Mouse (Mus musculus) limb, embryonic 11.5 days (tissue): ENCODE measurements around the gene Tm7sf2. TPM values are rescaled to one million over a fixed set of nuclear protein-coding genes. Genes with fewer than 3 reads are reported as not detected.

Source experiments
- ATAC-seq: fragments of 200-750 bp; cut with Nextera tagmentation; 2 replicates; pipeline ENCODE4 v1.8.0; 2017; ENCODE audit warnings: low read depth; ENCODE audit not compliant: insufficient number of reproducible peaks, low FRiP score, low TSS enrichment
- DNase-seq: peaks from one replicate; pipeline ENCODE4 v3.0.0-alpha.2; 2015; ENCODE audit warnings: low spot score
- H3K27ac ChIP-seq: fragments of 300-500 bp; sonication (generic); replicated peaks from 2 replicates; pipeline ENCODE4 v1.5.1; 2014; ENCODE audit warnings: low read depth, mild to moderate bottlenecking, low read length
- H3K27me3 ChIP-seq: fragments of 300-500 bp; sonication (generic); 2 replicates; pipeline ENCODE4 v1.6.1; 2014; ENCODE audit warnings: mild to moderate bottlenecking, low read length, mixed read lengths; ENCODE audit not compliant: control insufficient read depth, insufficient read depth
- H3K36me3 ChIP-seq: fragments of 300-500 bp; sonication (generic); 2 replicates; pipeline ENCODE4 v1.6.1; 2014; ENCODE audit warnings: mild to moderate bottlenecking, low read length, moderate library complexity, mixed read lengths; ENCODE audit not compliant: control insufficient read depth, insufficient read depth
- H3K4me1 ChIP-seq: fragments of 300-500 bp; sonication (generic); 2 replicates; pipeline ENCODE4 v1.6.1; 2014; ENCODE audit warnings: low read length, mixed read lengths; ENCODE audit not compliant: control insufficient read depth, insufficient read depth
- H3K4me2 ChIP-seq: fragments of 300-500 bp; sonication (generic); 2 replicates; pipeline ENCODE4 v1.6.1; 2014; ENCODE audit warnings: low read depth, mild to moderate bottlenecking, moderate library complexity; ENCODE audit not compliant: severe bottlenecking
- H3K4me3 ChIP-seq: fragments of 300-500 bp; sonication (generic); 2 replicates; pipeline ENCODE4 v1.5.1; 2014; ENCODE audit warnings: low read depth, low read length
- H3K9ac ChIP-seq: fragments of 300-500 bp; sonication (generic); 2 replicates; pipeline ENCODE4 v1.6.1; 2014; ENCODE audit warnings: mild to moderate bottlenecking, low read length
- H3K9me3 ChIP-seq: fragments of 300-500 bp; sonication (generic); 2 replicates; pipeline ENCODE4 v1.6.1; 2016; ENCODE audit warnings: low read length; ENCODE audit not compliant: control insufficient read depth
- WGBS: fragments of 180-500 bp; shearing (Covaris S2); extraction: QIAGEN DNeasy Blood & Tissue Kit; methylation state at CpG from one replicate; pipeline ENCODE4 v1.1.7; 2014; 5-methylcytosine and 5-hydroxymethylcytosine counted together
- polyA plus RNA-seq: library from polyadenylated mRNA; unstranded; fragments of >200 nt; fragmentation: Nextera tagmentation; extraction: Ambion mirVana; gene quantifications from 2 replicates; pipeline ENCODE4 v1.2.1, GENCODE M21; 2014

Gene Tm7sf2
- polyA plus RNA-seq, 1 experiment from 2014 or later = 21.6 TPM

- peak overlapping the region; percentile 82 for H3K4me3 ChIP-seq
- ATAC-seq = no peak
- H3K36me3 ChIP-seq = peaks cover 3% of the 10 kb centered on the region; the same call in 1 of the 2 replicates
- H3K9ac ChIP-seq = peak overlapping the region; percentile 90; the same call in 1 of the 2 replicates
- no peak for DNase-seq
- H3K9me3 ChIP-seq = no peaks in the 10 kb centered on the region
- H3K27ac ChIP-seq = no peak overlapping the region
- no peaks in the 10 kb centered on the region for H3K27me3 ChIP-seq
- peak overlapping the region; percentile 90 for H3K4me2 ChIP-seq
- WGBS = 70% methylated on average over 5 of the region's 5 CpGs
- H3K4me1 ChIP-seq = peaks cover 19% of the 10 kb centered on the region
These were observed 5.8 kb downstream of the Tm7sf2 start for GRCm38 (mm10) chr19:6062418-6062817.

- H3K27ac ChIP-seq = peak overlapping the region; percentile 84
- peak overlapping the region; percentile 90 for H3K4me2 ChIP-seq
- ATAC-seq (no peak), DNase-seq (peak; percentile 48)
- H3K36me3 ChIP-seq = peaks cover 3% of the 10 kb centered on the region; the same call in 1 of the 2 replicates
- peaks cover 18% of the 10 kb centered on the region for H3K4me1 ChIP-seq
- no peaks in the 10 kb centered on the region for H3K27me3 ChIP-seq
- peak overlapping the region; percentile 90 for H3K9ac ChIP-seq
- WGBS = 2% methylated on average over 43 of the region's 44 CpGs
- H3K4me3 ChIP-seq = peak overlapping the region; percentile 82
- H3K9me3 ChIP-seq = no peaks in the 10 kb centered on the region
These were observed 6.4 kb downstream of the Tm7sf2 start for GRCm38 (mm10) chr19:6061641-6062302.

- WGBS = under 1% methylated on average over 58 of the region's 58 CpGs
- H3K27ac ChIP-seq = peak within 1 kb of the TSS; percentile 84
- DNase-seq (peak; percentile 92), ATAC-seq (peak; percentile 53)
- H3K9ac ChIP-seq = peak within 1 kb of the TSS; percentile 90
- peak within 1 kb of the TSS; percentile 82 for H3K4me3 ChIP-seq
- peaks cover 4% of the 10 kb centered on the region; the same call in 1 of the 2 replicates for H3K36me3 ChIP-seq
- H3K4me1 ChIP-seq = peaks cover 16% of the 10 kb centered on the region
- no peaks in the 10 kb centered on the region for H3K27me3 ChIP-seq
- no peaks in the 10 kb centered on the region for H3K9me3 ChIP-seq
- peak within 1 kb of the TSS; percentile 90 for H3K4me2 ChIP-seq
These were observed 7.1 kb downstream of the Tm7sf2 start, which contains the start of gene Znhit2 for GRCm38 (mm10) chr19:6061021-6061533. Gene Znhit2 (plus strand): TSS chr19:6061192.

DNA sequence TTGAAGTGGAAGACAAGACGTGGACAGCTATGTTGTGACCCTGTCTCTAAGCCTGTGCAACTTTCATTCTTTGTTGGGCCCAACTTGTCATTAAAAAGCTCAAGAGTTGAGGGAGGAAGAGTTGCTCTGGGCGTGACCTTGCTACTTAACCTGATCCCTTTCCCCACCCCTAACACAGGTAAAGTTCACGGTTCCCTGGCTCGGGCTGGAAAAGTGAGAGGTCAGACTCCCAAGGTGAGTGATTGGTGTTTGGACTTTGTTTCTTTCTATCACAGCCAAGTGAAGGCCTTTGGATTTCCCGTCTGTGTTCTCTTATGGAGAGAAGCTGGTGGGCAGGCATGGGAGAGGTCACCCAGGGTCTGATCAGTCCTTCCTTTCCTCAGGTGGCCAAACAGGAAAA is 9.2 kb downstream of the Tm7sf2 start:
- no peak for DNase-seq
- no peaks in the 10 kb centered on the region for H3K27me3 ChIP-seq
- H3K27ac ChIP-seq = no peak overlapping the region
- no peak for ATAC-seq
- 90% methylated on average over 5 of the region's 5 CpGs for WGBS
- H3K9me3 ChIP-seq = no peaks in the 10 kb centered on the region
- H3K9ac ChIP-seq = no peak overlapping the region
- peaks cover 5% of the 10 kb centered on the region; the same call in 1 of the 2 replicates for H3K36me3 ChIP-seq
- H3K4me3 ChIP-seq = peak overlapping the region; percentile 83
- H3K4me1 ChIP-seq = peaks cover 16% of the 10 kb centered on the region
- peak overlapping the region; percentile 78 for H3K4me2 ChIP-seq

GRCm38 (mm10) chr19:6058513-6058912 is 9.7 kb downstream of the Tm7sf2 start:
- ATAC-seq (no peak), DNase-seq (no peak)
- Histone ChIP-seq H3K27ac (no peak overlapping the region), H3K4me1 (peaks cover 16% of the 10 kb centered on the region), H3K9me3 (no peaks in the 10 kb centered on the region), H3K36me3 (peaks cover 5% of the 10 kb centered on the region; the same call in 1 of the 2 replicates), H3K4me2 (peak overlapping the region; percentile 78), H3K4me3 (peak overlapping the region; percentile 83), H3K27me3 (no peaks in the 10 kb centered on the region), H3K9ac (peak overlapping the region; percentile 85)
- 31% methylated on average over 5 of the region's 5 CpGs for WGBS

DNA sequence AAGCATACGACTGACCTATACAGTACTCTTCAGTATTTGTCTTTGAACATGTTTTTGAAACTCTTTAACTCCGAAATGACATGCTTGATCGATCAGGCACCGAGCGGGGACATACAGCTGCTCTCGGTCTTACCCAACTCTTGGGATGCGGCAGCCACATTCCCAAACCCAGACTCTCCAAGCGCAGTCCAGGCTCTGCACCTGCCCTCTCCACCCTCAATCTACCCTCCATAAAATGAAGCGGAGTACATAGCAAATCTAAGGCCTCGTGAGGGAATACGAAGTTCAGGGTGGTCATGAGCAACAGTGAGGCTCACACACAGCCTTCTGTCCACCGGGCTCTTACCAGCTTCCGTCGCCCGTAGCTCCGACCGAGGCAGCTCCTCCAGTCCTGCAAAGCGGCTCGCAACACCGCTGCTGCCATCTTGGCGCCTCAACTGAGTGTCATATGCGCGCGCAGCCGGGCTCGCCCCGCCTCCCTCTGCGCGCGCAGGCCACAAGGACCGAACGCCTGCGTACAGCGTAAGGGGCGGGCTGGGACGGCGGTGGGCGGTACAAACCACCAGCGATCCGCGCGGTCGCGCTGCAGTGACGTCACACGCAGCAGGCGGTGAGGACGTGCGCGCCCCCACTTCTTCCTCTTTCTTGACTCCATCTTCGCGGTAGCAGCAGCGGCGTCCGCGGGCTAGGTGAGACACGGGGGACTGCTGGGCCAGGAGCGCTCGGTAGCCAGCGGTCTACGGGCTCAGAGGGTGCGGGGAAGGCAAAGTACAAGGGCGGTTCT is 10.7 kb downstream of the Tm7sf2 start, which contains the start of the genes Mrpl49 and Fau:
Mrpl49 (minus strand) TSS at position 473 of the 784 bp plus-strand sequence.
Fau (plus strand) TSS at position 532 of the 784 bp plus-strand sequence.
- peak within 1 kb of the TSS; percentile 45; the same call in 1 of the 2 replicates for H3K27ac ChIP-seq
- peak within 1 kb of the TSS; percentile 85 for H3K9ac ChIP-seq
- peaks cover 13% of the 10 kb centered on the region for H3K4me1 ChIP-seq
- H3K4me3 ChIP-seq = peak within 1 kb of the TSS; percentile 83
- H3K9me3 ChIP-seq = no peaks in the 10 kb centered on the region
- no peaks in the 10 kb centered on the region for H3K27me3 ChIP-seq
- under 1% methylated on average over 63 of the region's 63 CpGs for WGBS
- peaks cover 11% of the 10 kb centered on the region; the same call in 1 of the 2 replicates for H3K36me3 ChIP-seq
- H3K4me2 ChIP-seq = peak within 1 kb of the TSS; percentile 80
- DNase-seq (peak; percentile 99), ATAC-seq (peak; percentile 83)

DNA sequence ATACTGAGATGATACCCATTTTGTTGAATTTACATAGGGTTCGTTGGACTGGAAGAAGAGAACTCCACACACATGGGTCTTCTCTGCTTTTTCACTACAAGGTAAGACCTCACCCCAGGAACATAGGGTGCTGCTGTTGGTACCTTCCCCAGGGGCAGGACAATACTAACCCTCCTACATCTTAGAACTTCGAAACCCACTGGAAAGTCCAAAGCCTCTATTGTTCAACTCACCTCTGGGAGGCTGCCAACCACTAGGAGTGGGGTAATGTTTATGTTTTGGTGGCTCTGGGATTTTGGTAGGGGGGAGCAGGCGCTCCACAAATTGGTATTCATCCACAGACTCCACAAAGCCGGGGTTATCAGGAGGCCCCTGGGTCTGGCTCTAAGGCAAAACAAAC is 11.5 kb downstream of the Tm7sf2 start:
- Histone ChIP-seq H3K27ac (no peak overlapping the region), H3K4me1 (peaks cover 5% of the 10 kb centered on the region; the same call in 1 of the 2 replicates), H3K4me2 (peak overlapping the region; percentile 80), H3K9me3 (no peaks in the 10 kb centered on the region), H3K27me3 (no peaks in the 10 kb centered on the region), H3K36me3 (peaks cover 11% of the 10 kb centered on the region; the same call in 1 of the 2 replicates), H3K4me3 (peak overlapping the region; percentile 83), H3K9ac (peak overlapping the region; percentile 70)
- WGBS = 69% methylated on average over 4 of the region's 4 CpGs
- ATAC-seq (no peak), DNase-seq (no peak)

GRCm38 (mm10) chr19:6054296-6054695 is 13.9 kb downstream of the Tm7sf2 start:
- Histone ChIP-seq H3K9me3 (no peaks in the 10 kb centered on the region), H3K27me3 (no peaks in the 10 kb centered on the region), H3K27ac (no peak overlapping the region), H3K4me1 (peaks cover 5% of the 10 kb centered on the region; the same call in 1 of the 2 replicates), H3K36me3 (peaks cover 30% of the 10 kb centered on the region), H3K4me2 (no peak overlapping the region), H3K9ac (no peak overlapping the region), H3K4me3 (no peak overlapping the region)
- ATAC-seq = no peak
- WGBS = 94% methylated on average over 5 of the region's 5 CpGs
- no peak for DNase-seq
